Mouse (Mus musculus): ENCODE results near the gene Ambp. TPM values are rescaled to one million over a fixed set of nuclear protein-coding genes. Genes with fewer than 3 reads are reported as not detected.

Gene Ambp
- polyA plus RNA-seq, 1 experiment from 2014 or later, result 1.5 TPM

- H3K4me1 ChIP-seq (replicated peaks), result no peaks in the 10 kb centered on the region
- no peak for ATAC-seq (replicated peaks; ENCODE audit: insufficient number of reproducible peaks, insufficient read depth, low FRiP score, low read depth)
- H3K9me3 ChIP-seq (replicated peaks), result no peaks in the 10 kb centered on the region
- H3K4me3 ChIP-seq, result no peak overlapping the region
- H3K4me2 ChIP-seq, result no peak overlapping the region
- H3K9ac ChIP-seq, result no peak overlapping the region
- no peak overlapping the region for H3K27ac ChIP-seq
- WGBS, result 82% methylated on average over 4 of the region's 4 CpGs
- peaks cover 21% of the 10 kb centered on the region for H3K27me3 ChIP-seq
- H3K36me3 ChIP-seq, result no peaks in the 10 kb centered on the region
Observed at GRCm38 (mm10) chr4:63165636-63166035, 11.0 kb upstream of the Ambp start.

GRCm38 (mm10) chr4:63158961-63159592 lies 4.5 kb upstream of the Ambp start:
- H3K4me3 ChIP-seq, result no peak overlapping the region
- 18% methylated on average over 5 of the region's 5 CpGs for WGBS
- H3K9me3 ChIP-seq (replicated peaks), result no peaks in the 10 kb centered on the region
- H3K27ac ChIP-seq, result no peak overlapping the region
- H3K4me1 ChIP-seq (replicated peaks), result no peaks in the 10 kb centered on the region
- 0 out of 2 replicates have a peak, but pooled peaks cover 3% of the 10 kb centered on the region for H3K27me3 ChIP-seq
- peak; percentile 63; the same call in 1 of the 2 replicates for ATAC-seq (replicated peaks; ENCODE audit: insufficient number of reproducible peaks, insufficient read depth, low FRiP score, low read depth)
- H3K36me3 ChIP-seq, result no peaks in the 10 kb centered on the region
- H3K4me2 ChIP-seq, result no peak overlapping the region
- H3K9ac ChIP-seq, result no peak overlapping the region

- no peak for ATAC-seq (replicated peaks; ENCODE audit: insufficient number of reproducible peaks, insufficient read depth, low FRiP score, low read depth)
Observed at GRCm38 (mm10) chr4:63158192-63158591, 3.6 kb upstream of the Ambp start.

GRCm38 (mm10) chr4:63156726-63157634 lies 2.4 kb upstream of the Ambp start:
- no peak overlapping the region for H3K4me2 ChIP-seq
- H3K4me3 ChIP-seq, result no peak overlapping the region
- ATAC-seq (replicated peaks; ENCODE audit: insufficient number of reproducible peaks, insufficient read depth, low FRiP score, low read depth), result no peak
- H3K4me1 ChIP-seq (replicated peaks), result no peaks in the 10 kb centered on the region
- no peaks in the 10 kb centered on the region for H3K9me3 ChIP-seq (replicated peaks)
- H3K9ac ChIP-seq, result no peak overlapping the region
- 0 out of 2 replicates have a peak, but pooled peaks cover 3% of the 10 kb centered on the region for H3K27me3 ChIP-seq
- H3K36me3 ChIP-seq, result no peaks in the 10 kb centered on the region
- no peak overlapping the region for H3K27ac ChIP-seq
- WGBS, result 53% methylated on average over 8 of the region's 8 CpGs

More at GRCm38 (mm10) chr4:63158192-63158591, 3.6 kb upstream of the Ambp start:
- Histone ChIP-seq H3K9ac (no peak overlapping the region), H3K4me2 (no peak overlapping the region), H3K27ac (no peak overlapping the region), H3K36me3 (no peaks in the 10 kb centered on the region), H3K9me3 (replicated peaks) (no peaks in the 10 kb centered on the region), H3K4me3 (no peak overlapping the region), H3K4me1 (replicated peaks) (no peaks in the 10 kb centered on the region), H3K27me3 (0 out of 2 replicates have a peak, but pooled peaks cover 3% of the 10 kb centered on the region)
- WGBS, result 82% methylated on average over 7 of the region's 7 CpGs

- H3K27ac ChIP-seq, result no peak overlapping the region
- H3K9me3 ChIP-seq (replicated peaks), result no peaks in the 10 kb centered on the region
- no peaks in the 10 kb centered on the region for H3K36me3 ChIP-seq
- 0 out of 2 replicates have a peak, but pooled peaks cover 3% of the 10 kb centered on the region for H3K27me3 ChIP-seq
- no peak overlapping the region for H3K9ac ChIP-seq
- ATAC-seq (replicated peaks; ENCODE audit: insufficient number of reproducible peaks, insufficient read depth, low FRiP score, low read depth), result no peak
- WGBS, result 52% methylated on average over 2 of the region's 2 CpGs
- H3K4me3 ChIP-seq, result no peak overlapping the region
- no peaks in the 10 kb centered on the region for H3K4me1 ChIP-seq (replicated peaks)
- no peak overlapping the region for H3K4me2 ChIP-seq
Observed at GRCm38 (mm10) chr4:63155596-63155995, 997 bp upstream of the Ambp start.

- H3K9ac ChIP-seq, result no peak overlapping the region
- no peak overlapping the region for H3K4me2 ChIP-seq
- H3K36me3 ChIP-seq, result no peaks in the 10 kb centered on the region
- no peaks in the 10 kb centered on the region for H3K9me3 ChIP-seq (replicated peaks)
- H3K4me1 ChIP-seq (replicated peaks), result no peaks in the 10 kb centered on the region
- whole genome bisulfite sequencing, result 38% methylated on average over 4 of the region's 4 CpGs
- H3K4me3 ChIP-seq, result no peak overlapping the region
- H3K27ac ChIP-seq, result no peak overlapping the region
- 0 out of 2 replicates have a peak, but pooled peaks cover 3% of the 10 kb centered on the region for H3K27me3 ChIP-seq
- no peak for ATAC-seq (replicated peaks; ENCODE audit: insufficient number of reproducible peaks, insufficient read depth, low FRiP score, low read depth)
Observed at GRCm38 (mm10) chr4:63154028-63154427, 571 bp downstream of the Ambp start.

- no peaks in the 10 kb centered on the region for H3K27me3 ChIP-seq
- no peak overlapping the region for H3K27ac ChIP-seq
- H3K4me2 ChIP-seq, result no peak overlapping the region
- WGBS, result 88% methylated on average over 6 of the region's 6 CpGs
- no peak for ATAC-seq (replicated peaks; ENCODE audit: insufficient number of reproducible peaks, insufficient read depth, low FRiP score, low read depth)
- H3K9me3 ChIP-seq (replicated peaks), result no peaks in the 10 kb centered on the region
- no peak overlapping the region for H3K9ac ChIP-seq
- H3K4me1 ChIP-seq (replicated peaks), result no peaks in the 10 kb centered on the region
- H3K4me3 ChIP-seq, result no peak overlapping the region
- no peaks in the 10 kb centered on the region for H3K36me3 ChIP-seq
Observed at GRCm38 (mm10) chr4:63151127-63151526, 3.5 kb downstream of the Ambp start.

GRCm38 (mm10) chr4:63147268-63147667 lies 7.3 kb downstream of the Ambp start:
- H3K4me3 ChIP-seq, result no peak overlapping the region
- H3K9me3 ChIP-seq (replicated peaks), result no peaks in the 10 kb centered on the region
- no peak overlapping the region for H3K27ac ChIP-seq
- H3K4me1 ChIP-seq (replicated peaks), result no peaks in the 10 kb centered on the region
- no peak overlapping the region for H3K4me2 ChIP-seq
- H3K36me3 ChIP-seq, result no peaks in the 10 kb centered on the region
- H3K9ac ChIP-seq, result no peak overlapping the region
- ATAC-seq (replicated peaks; ENCODE audit: insufficient number of reproducible peaks, insufficient read depth, low FRiP score, low read depth), result no peak
- H3K27me3 ChIP-seq, result no peaks in the 10 kb centered on the region
- WGBS, result 91% methylated on average over 6 of the region's 6 CpGs

- no peak overlapping the region for H3K27ac ChIP-seq
- H3K9me3 ChIP-seq (replicated peaks), result no peaks in the 10 kb centered on the region
- H3K4me3 ChIP-seq, result no peak overlapping the region
- H3K36me3 ChIP-seq, result peaks cover 22% of the 10 kb centered on the region; the same call in 1 of the 2 replicates
- no peak for ATAC-seq (replicated peaks; ENCODE audit: insufficient number of reproducible peaks, insufficient read depth, low FRiP score, low read depth)
- no peaks in the 10 kb centered on the region for H3K4me1 ChIP-seq (replicated peaks)
- no peaks in the 10 kb centered on the region for H3K27me3 ChIP-seq
- WGBS, result 81% methylated on average over 5 of the region's 5 CpGs
- H3K4me2 ChIP-seq, result no peak overlapping the region
- no peak overlapping the region for H3K9ac ChIP-seq
Observed at GRCm38 (mm10) chr4:63129891-63130624, 24.5 kb downstream of the Ambp start.

- H3K36me3 ChIP-seq, result peaks cover 4% of the 10 kb centered on the region; the same call in 1 of the 2 replicates
- H3K4me1 ChIP-seq (replicated peaks), result no peaks in the 10 kb centered on the region
- H3K9ac ChIP-seq, result no peak overlapping the region
- H3K27ac ChIP-seq, result no peak overlapping the region
- WGBS, result 78% methylated on average over 8 of the region's 8 CpGs
- no peak for ATAC-seq (replicated peaks; ENCODE audit: insufficient number of reproducible peaks, insufficient read depth, low FRiP score, low read depth)
- H3K4me3 ChIP-seq, result no peak overlapping the region
- H3K27me3 ChIP-seq, result no peaks in the 10 kb centered on the region
- no peaks in the 10 kb centered on the region for H3K9me3 ChIP-seq (replicated peaks)
- no peak overlapping the region for H3K4me2 ChIP-seq
Observed at GRCm38 (mm10) chr4:63124861-63125466, 29.6 kb downstream of the Ambp start.
